Mouse (Mus musculus) olfactory bulb, adult 2 months (tissue): ENCODE data around the gene Thoc2.

Source experiments
- CTCF ChIP-seq: fragments of 200-500 bp; IDR thresholded peaks from 2 replicates; pipeline ENCODE4 v1.5.1; 2012; ENCODE audit warnings: low read depth, mild to moderate bottlenecking, low read length, moderate library complexity; ENCODE audit not compliant: insufficient read depth
- POLR2A ChIP-seq: fragments of 200-500 bp; IDR thresholded peaks from 2 replicates; pipeline ENCODE4 v1.6.1; 2012; ENCODE audit warnings: mild to moderate bottlenecking, low read depth, low read length, moderate library complexity; ENCODE audit not compliant: insufficient read depth

GRCm38 (mm10) chrX:41910471-41910870 is 10.0 kb downstream of the Thoc2 start:
- no peak for TF ChIP-seq CTCF
- TF ChIP-seq POLR2A: no peak
